Mouse (Mus musculus): ENCODE measurements at regions not wholly inside any gene's neighbourhood (a gene's known extent, or its start where the extent isn't known, plus 50 kb on each side); places are given as distances from the start of the nearest gene placed in this dataset.
A peak's percentile ranks its signal among the peaks of the same experiment; 100 is the strongest.
"Not testable (repeated sequence)": the region's sequence is repeated elsewhere in the genome, so short reads cannot be mapped to it uniquely, and the experiment has no call there.

DNA sequence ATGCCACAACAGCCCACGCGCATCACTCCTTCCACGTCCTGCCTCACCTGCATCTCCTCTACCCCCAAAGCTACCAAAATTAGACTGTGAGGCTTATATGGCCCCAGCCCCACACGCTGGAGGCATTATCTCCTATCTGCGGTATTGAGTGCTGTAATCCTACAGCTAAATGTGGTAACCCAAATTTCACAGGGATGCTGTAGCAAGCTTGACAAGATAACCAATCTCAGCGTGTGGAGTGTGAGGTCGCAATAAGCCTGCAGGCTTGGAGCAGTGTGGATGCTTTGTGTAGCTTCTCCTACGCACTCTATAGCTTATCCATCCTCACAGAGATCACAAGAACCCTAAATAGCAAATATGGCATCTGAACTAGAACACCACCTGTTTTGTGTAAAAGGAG, 251.2 kb upstream of the Kcnh8 start:
- Histone ChIP-seq H3K4me3 (ENCODE audit: low read depth, low read length) (no peak overlapping the region), H3K27ac (ENCODE audit: low read depth, low read length) (no peak overlapping the region), H3K27me3 (ENCODE audit: insufficient read depth, low read length) (no peaks in the 10 kb centered on the region), H3K9me3 (ENCODE audit: low read length) (no peaks in the 10 kb centered on the region), H3K4me1 (ENCODE audit: insufficient read depth) (no peaks in the 10 kb centered on the region), H3K36me3 (ENCODE audit: insufficient read depth) (no peaks in the 10 kb centered on the region), H3K9ac (no peak overlapping the region), H3K4me2 (ENCODE audit: low read depth) (no peak overlapping the region)
- DNase-seq (peak; percentile 10), ATAC-seq (peak; percentile 34; the same call in 1 of the 2 replicates)
- 90% methylated on average over 8 of the region's 8 CpGs for WGBS
- TF ChIP-seq CTCF (IDR thresholded peaks at IDR 0.05; ENCODE audit: low read depth) = no peak

DNA sequence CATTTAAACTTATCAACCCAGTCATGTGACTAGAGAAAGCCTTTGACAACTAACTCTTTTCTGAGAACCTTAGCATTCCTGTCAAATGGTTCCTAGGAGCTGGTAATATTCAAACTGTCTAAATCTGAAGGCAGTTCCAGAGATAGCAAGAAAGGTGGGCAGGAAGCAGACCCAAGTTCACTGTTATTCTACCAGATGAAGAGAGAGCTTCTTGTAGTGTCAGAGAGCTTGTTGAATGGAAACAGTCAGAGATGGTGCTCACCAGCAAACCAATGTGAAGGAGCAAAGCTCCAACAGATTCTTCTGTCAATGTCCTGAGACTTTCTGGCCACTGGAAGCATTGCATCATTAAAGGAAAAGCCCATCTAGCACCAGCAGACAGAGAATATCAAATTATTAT, 251.8 kb upstream of the Kcnh8 start:
- Histone ChIP-seq H3K9ac (no peak overlapping the region), H3K4me3 (ENCODE audit: low read depth, low read length) (no peak overlapping the region), H3K4me2 (ENCODE audit: low read depth) (no peak overlapping the region), H3K27me3 (ENCODE audit: insufficient read depth, low read length) (no peaks in the 10 kb centered on the region), H3K9me3 (ENCODE audit: low read length) (no peaks in the 10 kb centered on the region), H3K36me3 (ENCODE audit: insufficient read depth) (no peaks in the 10 kb centered on the region), H3K4me1 (ENCODE audit: insufficient read depth) (no peaks in the 10 kb centered on the region), H3K27ac (ENCODE audit: low read depth, low read length) (no peak overlapping the region)
- TF ChIP-seq CTCF (IDR thresholded peaks at IDR 0.05; ENCODE audit: low read depth) = no peak
- no peak for ATAC-seq
- no peak for DNase-seq

DNA sequence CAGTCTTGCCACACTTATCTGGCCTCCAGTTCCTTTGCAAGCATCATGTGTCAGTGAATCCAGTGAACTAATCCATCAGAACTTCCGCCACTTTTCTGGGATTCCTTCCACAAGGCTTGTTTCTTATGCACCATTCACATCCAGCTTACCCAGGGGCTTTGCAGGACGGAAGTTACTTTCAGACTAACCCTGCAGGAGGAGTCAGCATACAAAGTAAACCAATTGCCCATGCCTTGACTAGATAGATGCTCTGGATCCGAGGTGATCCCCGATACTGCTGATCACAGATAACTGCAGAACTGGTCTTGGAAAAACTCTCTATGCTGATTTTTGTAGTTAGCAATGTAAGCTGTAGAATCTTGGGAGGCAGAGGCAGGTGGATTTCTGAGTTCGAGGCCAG, 252.6 kb upstream of the Kcnh8 start:
- Histone ChIP-seq H3K9ac (no peak overlapping the region), H3K4me3 (ENCODE audit: low read depth, low read length) (no peak overlapping the region), H3K4me2 (ENCODE audit: low read depth) (no peak overlapping the region), H3K27ac (ENCODE audit: low read depth, low read length) (no peak overlapping the region), H3K27me3 (ENCODE audit: insufficient read depth, low read length) (no peaks in the 10 kb centered on the region), H3K9me3 (ENCODE audit: low read length) (no peaks in the 10 kb centered on the region), H3K4me1 (ENCODE audit: insufficient read depth) (no peaks in the 10 kb centered on the region), H3K36me3 (ENCODE audit: insufficient read depth) (no peaks in the 10 kb centered on the region)
- no peak for ATAC-seq
- 73% methylated on average over 5 of the region's 5 CpGs for WGBS
- TF ChIP-seq CTCF (IDR thresholded peaks at IDR 0.05; ENCODE audit: low read depth) = no peak
- no peak for DNase-seq

DNA sequence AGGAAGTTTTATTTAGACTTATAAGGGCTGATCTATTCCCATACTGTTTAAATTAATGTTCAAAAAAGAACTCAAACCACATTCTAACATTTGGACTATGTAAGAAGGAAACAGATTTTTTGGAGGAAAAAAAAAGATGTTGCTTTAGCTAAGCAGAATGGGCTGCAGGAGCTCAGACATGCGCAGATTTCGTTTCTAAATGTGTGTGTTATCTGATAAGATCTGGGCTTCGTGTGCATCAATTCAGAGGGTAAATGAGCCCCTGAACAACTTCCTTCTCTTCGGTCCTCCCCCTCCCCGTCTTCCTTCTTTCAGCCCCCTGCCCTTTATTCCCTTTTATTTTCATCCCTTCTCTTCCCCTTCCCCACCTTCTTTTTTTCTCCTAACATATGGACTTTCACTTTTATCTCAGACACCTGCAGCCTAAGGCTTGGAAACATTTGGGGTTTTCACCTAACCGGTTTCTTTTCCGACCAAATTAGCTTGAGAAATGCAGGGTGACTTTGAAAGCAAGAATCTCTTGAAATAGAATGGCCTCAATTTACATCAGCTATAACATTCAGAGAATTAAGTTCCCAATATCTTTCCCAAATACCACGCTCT, 253.9 kb upstream of the Kcnh8 start:
- peak; percentile 38 for DNase-seq
- WGBS = 64% methylated on average over 8 of the region's 8 CpGs

DNA sequence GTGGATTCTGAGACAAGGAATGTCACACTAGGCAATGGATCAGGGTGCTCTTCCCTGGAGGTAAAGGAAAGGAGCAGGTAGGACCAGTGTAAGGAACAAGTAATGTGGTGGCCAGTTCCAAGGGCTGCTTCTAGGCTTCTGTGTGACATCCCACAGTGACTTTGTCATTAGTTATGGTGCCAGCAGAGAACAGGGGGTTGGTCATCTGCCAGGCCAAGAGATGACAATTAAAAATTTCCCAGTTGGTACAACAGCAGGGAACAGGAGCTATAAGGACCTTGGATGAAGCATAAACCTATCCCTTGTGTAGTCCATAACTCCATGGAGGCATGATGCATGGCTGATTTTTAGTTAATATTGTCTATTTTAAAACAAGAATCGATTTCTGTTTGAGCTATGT, 281.9 kb upstream of the Kcnh8 start:
- no peak for TF ChIP-seq CTCF (IDR thresholded peaks at IDR 0.05; ENCODE audit: low read depth)
- no peak overlapping the region for H3K9ac ChIP-seq
- 73% methylated on average over 1 of the region's 1 CpGs for WGBS
- H3K4me3 ChIP-seq (ENCODE audit: low read depth, low read length) = no peak overlapping the region
- no peak overlapping the region for H3K4me2 ChIP-seq (ENCODE audit: low read depth)
- no peaks in the 10 kb centered on the region for H3K9me3 ChIP-seq (ENCODE audit: low read length)
- no peaks in the 10 kb centered on the region for H3K36me3 ChIP-seq (ENCODE audit: insufficient read depth)
- H3K27ac ChIP-seq (ENCODE audit: low read depth, low read length) = no peak overlapping the region
- no peak for ATAC-seq
- H3K4me1 ChIP-seq (ENCODE audit: insufficient read depth) = no peaks in the 10 kb centered on the region
- no peaks in the 10 kb centered on the region for H3K27me3 ChIP-seq (ENCODE audit: insufficient read depth, low read length)
- DNase-seq = no peak

More for the DNA sequence above, 253.9 kb upstream of the Kcnh8 start:
- no peak overlapping the region for H3K27ac ChIP-seq (ENCODE audit: low read depth, low read length)
- H3K9me3 ChIP-seq (ENCODE audit: low read length) = no peaks in the 10 kb centered on the region
- no peaks in the 10 kb centered on the region for H3K4me1 ChIP-seq (ENCODE audit: insufficient read depth)
- TF ChIP-seq CTCF (IDR thresholded peaks at IDR 0.05; ENCODE audit: low read depth) = no peak
- peak; percentile 81 for ATAC-seq
- H3K27me3 ChIP-seq (ENCODE audit: insufficient read depth, low read length) = no peaks in the 10 kb centered on the region
- no peak overlapping the region for H3K4me3 ChIP-seq (ENCODE audit: low read depth, low read length)
- H3K9ac ChIP-seq = no peak overlapping the region
- H3K4me2 ChIP-seq (ENCODE audit: low read depth) = no peak overlapping the region
- no peaks in the 10 kb centered on the region for H3K36me3 ChIP-seq (ENCODE audit: insufficient read depth)

DNA sequence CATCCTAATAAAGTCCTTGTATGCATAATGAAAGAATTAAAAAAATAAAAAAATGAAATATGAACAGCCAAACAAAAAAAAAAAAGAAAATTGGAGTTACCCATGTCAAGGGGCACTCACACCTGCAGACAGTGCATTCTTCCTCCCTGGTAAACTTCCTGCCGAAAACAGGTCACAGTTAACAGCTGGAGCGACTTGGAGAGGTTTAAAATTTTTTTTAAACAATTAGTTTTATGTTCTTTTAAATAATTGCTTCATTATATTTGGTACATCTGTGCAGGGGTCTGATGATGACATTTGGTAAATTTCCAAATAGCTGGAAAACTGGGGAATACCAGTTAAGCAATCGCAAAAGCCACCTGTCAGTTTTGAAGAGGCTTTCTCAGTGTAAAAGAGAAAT, 285.5 kb upstream of the Kcnh8 start:
- H3K9ac ChIP-seq = no peak overlapping the region
- no peak overlapping the region for H3K4me3 ChIP-seq (ENCODE audit: low read depth, low read length)
- no peaks in the 10 kb centered on the region for H3K9me3 ChIP-seq (ENCODE audit: low read length)
- H3K27me3 ChIP-seq (ENCODE audit: insufficient read depth, low read length) = no peaks in the 10 kb centered on the region
- no peak for TF ChIP-seq CTCF (IDR thresholded peaks at IDR 0.05; ENCODE audit: low read depth)
- WGBS = 80% methylated on average over 3 of the region's 3 CpGs
- no peaks in the 10 kb centered on the region for H3K36me3 ChIP-seq (ENCODE audit: insufficient read depth)
- H3K4me2 ChIP-seq (ENCODE audit: low read depth) = no peak overlapping the region
- DNase-seq (no peak), ATAC-seq (no peak)
- H3K4me1 ChIP-seq (ENCODE audit: insufficient read depth) = no peaks in the 10 kb centered on the region
- H3K27ac ChIP-seq (ENCODE audit: low read depth, low read length) = no peak overlapping the region

DNA sequence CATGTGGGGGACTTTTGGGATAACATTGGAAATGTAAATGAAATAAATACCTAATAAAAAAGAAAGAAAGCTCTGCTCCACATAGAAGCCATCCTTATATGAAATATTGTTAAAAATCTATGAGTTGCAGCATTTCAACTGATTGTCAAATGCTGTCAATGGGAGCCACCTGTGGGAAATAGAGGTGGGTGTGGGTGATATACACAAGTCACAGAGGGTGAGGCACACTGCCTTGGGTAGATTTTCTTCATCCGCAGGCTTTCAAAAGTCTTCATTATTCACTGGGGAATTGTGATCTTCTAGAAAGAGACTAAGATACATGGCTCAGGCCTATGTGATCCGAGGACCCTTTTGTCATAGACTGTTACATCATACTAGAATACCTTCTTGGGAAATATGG, 286.6 kb upstream of the Kcnh8 start:
- Histone ChIP-seq H3K27ac (ENCODE audit: low read depth, low read length) (no peak overlapping the region), H3K4me3 (ENCODE audit: low read depth, low read length) (no peak overlapping the region), H3K36me3 (ENCODE audit: insufficient read depth) (no peaks in the 10 kb centered on the region), H3K9me3 (ENCODE audit: low read length) (no peaks in the 10 kb centered on the region), H3K27me3 (ENCODE audit: insufficient read depth, low read length) (no peaks in the 10 kb centered on the region), H3K9ac (no peak overlapping the region), H3K4me2 (ENCODE audit: low read depth) (no peak overlapping the region), H3K4me1 (ENCODE audit: insufficient read depth) (no peaks in the 10 kb centered on the region)
- WGBS = 93% methylated on average over 2 of the region's 2 CpGs
- TF ChIP-seq CTCF (IDR thresholded peaks at IDR 0.05; ENCODE audit: low read depth) = no peak
- DNase-seq = no peak
- no peak for ATAC-seq

DNA sequence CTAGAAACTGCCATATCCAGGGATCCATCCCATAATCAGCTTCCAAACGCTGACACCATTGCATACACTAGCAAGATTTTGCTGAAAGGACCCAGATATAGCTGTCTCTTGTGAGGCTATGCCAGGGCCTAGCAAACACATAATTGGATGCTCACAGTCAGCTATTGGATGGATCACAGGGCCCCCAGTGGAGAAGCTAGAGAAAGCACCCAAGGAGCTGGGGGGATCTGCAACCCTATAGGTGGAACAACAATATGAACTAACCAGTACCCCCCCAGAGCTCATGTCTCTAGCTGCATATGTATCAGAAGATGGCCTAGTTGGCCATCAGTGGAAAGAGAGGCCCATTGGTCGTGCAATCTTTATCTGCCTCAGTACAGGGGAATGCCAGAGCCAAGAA, 287.1 kb upstream of the Kcnh8 start:
- H3K9ac ChIP-seq; H3K4me3 ChIP-seq (ENCODE audit: low read depth, low read length); H3K4me1 ChIP-seq (ENCODE audit: insufficient read depth); H3K4me2 ChIP-seq (ENCODE audit: low read depth); H3K27ac ChIP-seq (ENCODE audit: low read depth, low read length); ATAC-seq; H3K9me3 ChIP-seq (ENCODE audit: low read length); H3K27me3 ChIP-seq (ENCODE audit: insufficient read depth, low read length); H3K36me3 ChIP-seq (ENCODE audit: insufficient read depth); DNase-seq: not testable (repeated sequence)
- WGBS = 77% methylated on average over 1 of the region's 2 CpGs

Measured in forebrain, postnatal 0 days (tissue).